Mouse (Mus musculus): ENCODE results near the gene Fam216b. TPM values are rescaled to one million over a fixed set of nuclear protein-coding genes. Genes with fewer than 3 reads are reported as not detected.

The Fam216b gene
- polyA plus RNA-seq, 1 experiment, result not detected

DNA sequence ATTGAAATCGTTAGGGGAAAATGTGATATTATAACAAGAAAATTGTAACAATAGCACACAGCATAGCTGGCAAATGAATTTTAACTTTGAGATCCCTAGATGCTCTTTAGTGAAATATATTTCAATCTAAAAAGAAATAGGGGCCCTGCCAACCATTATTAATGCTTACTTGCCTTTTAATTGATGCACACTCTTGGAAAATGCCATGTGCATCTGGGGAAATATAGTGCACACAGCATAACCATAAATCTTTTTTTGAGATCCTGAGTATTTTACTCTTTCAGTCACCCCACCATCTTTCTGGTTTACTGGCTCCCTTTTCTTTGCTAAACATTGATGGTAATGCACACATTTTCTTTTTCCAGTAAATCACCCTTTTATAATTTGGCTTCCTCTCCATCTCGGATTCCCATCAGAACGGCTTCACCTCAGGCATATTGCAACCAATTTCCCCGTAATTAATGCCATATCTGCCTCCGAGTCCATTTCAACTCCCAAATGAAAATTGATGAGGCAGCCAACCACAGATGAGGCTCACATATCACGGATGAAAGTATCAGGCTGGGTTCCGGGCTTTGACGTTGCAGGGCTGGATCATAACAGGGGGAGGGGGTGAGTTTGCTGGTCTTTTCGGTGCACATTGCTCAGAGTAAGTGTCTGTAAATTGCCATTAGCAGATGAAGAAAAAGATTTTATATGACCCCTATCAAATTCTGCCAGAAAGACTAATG, 28.8 kb downstream of the Fam216b start:
- Histone ChIP-seq H3ac (ENCODE audit: control insufficient read depth, insufficient read length, low read depth) (no peak overlapping the region), H3K79me2 (ENCODE audit: control insufficient read depth, insufficient read depth) (no peaks in the 10 kb centered on the region), H3K36me3 (ENCODE audit: control insufficient read depth, insufficient read depth) (no peaks in the 10 kb centered on the region), H3K79me3 (ENCODE audit: low read depth) (no peaks in the 10 kb centered on the region), H3K4me3 (ENCODE audit: insufficient read depth, poor library complexity, severe bottlenecking) (no peak overlapping the region), H3K27me3 (ENCODE audit: control insufficient read depth, insufficient read depth, insufficient read length) (no peaks in the 10 kb centered on the region)
- TF ChIP-seq MYOG (IDR thresholded peaks at IDR 0.05; ENCODE audit: control insufficient read depth, extremely low read depth, insufficient read length), result no peak
- TF ChIP-seq CEBPB (IDR thresholded peaks at IDR 0.05; ENCODE audit: low read depth), result no peak
- TF ChIP-seq FOSL1 (IDR thresholded peaks at IDR 0.05; ENCODE audit: insufficient read depth, low read length, poor library complexity, severe bottlenecking), result no peak
- TF ChIP-seq MAX (IDR thresholded peaks at IDR 0.05), result no peak

DNA sequence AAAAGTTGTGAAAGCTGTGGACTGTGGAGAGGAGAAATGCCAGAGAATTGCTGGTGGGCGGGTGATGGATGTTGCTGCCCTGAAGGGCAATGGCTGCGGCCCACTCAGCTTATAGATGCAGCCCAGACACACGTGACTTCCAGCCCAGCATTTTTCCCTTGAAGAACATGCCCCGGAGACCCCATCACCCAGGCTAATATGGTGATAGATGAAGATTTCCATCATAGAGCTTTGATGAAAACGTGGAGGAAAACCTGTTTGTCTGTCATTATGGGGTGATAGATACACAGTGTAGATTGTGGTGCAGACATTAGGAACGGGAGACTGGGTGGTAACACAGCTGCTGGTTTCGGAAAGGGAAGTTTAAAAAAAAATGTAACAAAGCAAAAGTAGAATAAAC, 31.4 kb downstream of the Fam216b start:
- H3K36me3 ChIP-seq (ENCODE audit: control insufficient read depth, insufficient read depth), result no peaks in the 10 kb centered on the region
- H3K27me3 ChIP-seq (ENCODE audit: control insufficient read depth, insufficient read depth, insufficient read length), result no peaks in the 10 kb centered on the region
- no peak for TF ChIP-seq USF1 (IDR thresholded peaks at IDR 0.05; ENCODE audit: low read depth)
- TF ChIP-seq MYOD1 (IDR thresholded peaks at IDR 0.05; ENCODE audit: control insufficient read depth, insufficient read length, low read depth), result no peak
- TF ChIP-seq CTCF (IDR thresholded peaks at IDR 0.05; ENCODE audit: control insufficient read depth, insufficient read depth, insufficient read length), result no peak
- no peak for TF ChIP-seq MYOG (IDR thresholded peaks at IDR 0.05; ENCODE audit: control insufficient read depth, extremely low read depth, insufficient read length)
- TF ChIP-seq MAX (IDR thresholded peaks at IDR 0.05), result no peak
- TF ChIP-seq FOSL1 (IDR thresholded peaks at IDR 0.05; ENCODE audit: insufficient read depth, low read length, poor library complexity, severe bottlenecking), result no peak
- TF ChIP-seq CEBPB (IDR thresholded peaks at IDR 0.05; ENCODE audit: low read depth), result no peak
- no peak overlapping the region for H3ac ChIP-seq (ENCODE audit: control insufficient read depth, insufficient read length, low read depth)
- no peaks in the 10 kb centered on the region for H3K79me2 ChIP-seq (ENCODE audit: control insufficient read depth, insufficient read depth)
- H3K4me3 ChIP-seq (ENCODE audit: insufficient read depth, poor library complexity, severe bottlenecking), result no peak overlapping the region
- H3K79me3 ChIP-seq (ENCODE audit: low read depth), result no peaks in the 10 kb centered on the region

DNA sequence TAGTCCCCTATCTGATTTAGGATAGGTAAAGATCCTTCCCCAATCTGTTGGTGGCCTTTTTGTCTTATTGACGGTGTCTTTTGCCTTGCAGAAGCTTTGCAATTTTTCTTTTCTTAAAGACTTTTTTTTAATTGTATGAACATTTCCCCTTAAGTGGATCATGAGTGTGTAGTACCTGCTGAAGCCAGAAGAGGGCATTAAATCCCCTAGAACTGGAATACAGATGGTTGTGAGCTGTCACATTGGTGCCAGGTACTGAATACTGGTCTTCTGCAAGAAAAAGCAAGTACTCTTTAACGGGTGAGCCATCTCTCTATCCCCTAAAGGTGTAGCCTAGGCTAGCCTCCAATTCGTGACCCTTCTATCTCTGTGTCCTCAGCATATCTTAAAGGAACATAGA, 32.4 kb downstream of the Fam216b start:
- Histone ChIP-seq H3K27me3 (ENCODE audit: control insufficient read depth, insufficient read depth, insufficient read length) (no peaks in the 10 kb centered on the region), H3K36me3 (ENCODE audit: control insufficient read depth, insufficient read depth) (no peaks in the 10 kb centered on the region), H3K79me3 (ENCODE audit: low read depth) (no peaks in the 10 kb centered on the region), H3K4me3 (ENCODE audit: insufficient read depth, poor library complexity, severe bottlenecking) (no peak overlapping the region), H3ac (ENCODE audit: control insufficient read depth, insufficient read length, low read depth) (no peak overlapping the region), H3K79me2 (ENCODE audit: control insufficient read depth, insufficient read depth) (no peaks in the 10 kb centered on the region)
- TF ChIP-seq MYOD1 (IDR thresholded peaks at IDR 0.05; ENCODE audit: control insufficient read depth, insufficient read length, low read depth) (no peak), CEBPB (IDR thresholded peaks at IDR 0.05; ENCODE audit: low read depth) (no peak), MAX (IDR thresholded peaks at IDR 0.05) (no peak), FOSL1 (IDR thresholded peaks at IDR 0.05; ENCODE audit: insufficient read depth, low read length, poor library complexity, severe bottlenecking) (no peak), MYOG (IDR thresholded peaks at IDR 0.05; ENCODE audit: control insufficient read depth, extremely low read depth, insufficient read length) (no peak), CTCF (IDR thresholded peaks at IDR 0.05; ENCODE audit: control insufficient read depth, insufficient read depth, insufficient read length) (no peak), USF1 (IDR thresholded peaks at IDR 0.05; ENCODE audit: low read depth) (no peak)

DNA sequence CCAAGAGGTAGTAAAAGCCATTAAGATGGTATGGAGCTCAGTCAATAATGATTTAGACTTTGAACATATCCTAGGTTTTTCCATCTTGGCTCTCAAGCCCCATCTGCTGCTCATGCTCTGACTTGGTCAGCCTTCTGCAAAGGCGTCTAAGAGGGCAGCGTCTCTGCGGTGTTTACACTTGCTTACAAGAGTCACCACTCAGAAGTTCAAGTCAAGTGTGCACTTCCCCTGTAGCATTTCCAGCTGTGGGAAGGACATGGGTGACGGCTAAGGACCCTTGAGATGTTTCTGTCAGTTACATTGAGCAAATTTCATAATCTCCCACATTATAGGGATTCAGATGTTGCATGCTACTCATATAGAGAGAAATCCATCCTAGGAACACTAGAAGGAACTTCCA, 40.1 kb downstream of the Fam216b start:
- no peak overlapping the region for H3ac ChIP-seq (ENCODE audit: control insufficient read depth, insufficient read length, low read depth)
- H3K79me2 ChIP-seq (ENCODE audit: control insufficient read depth, insufficient read depth), result no peaks in the 10 kb centered on the region
- no peaks in the 10 kb centered on the region for H3K79me3 ChIP-seq (ENCODE audit: low read depth)
- no peak overlapping the region for H3K4me3 ChIP-seq (ENCODE audit: insufficient read depth, poor library complexity, severe bottlenecking)
- TF ChIP-seq MYOG (IDR thresholded peaks at IDR 0.05; ENCODE audit: control insufficient read depth, extremely low read depth, insufficient read length) (no peak), MYOD1 (IDR thresholded peaks at IDR 0.05; ENCODE audit: control insufficient read depth, insufficient read length, low read depth) (no peak), FOSL1 (IDR thresholded peaks at IDR 0.05; ENCODE audit: insufficient read depth, low read length, poor library complexity, severe bottlenecking) (no peak), CTCF (IDR thresholded peaks at IDR 0.05; ENCODE audit: control insufficient read depth, insufficient read depth, insufficient read length) (no peak), CEBPB (IDR thresholded peaks at IDR 0.05; ENCODE audit: low read depth) (no peak), MAX (IDR thresholded peaks at IDR 0.05) (no peak), USF1 (IDR thresholded peaks at IDR 0.05; ENCODE audit: low read depth) (no peak)
- no peaks in the 10 kb centered on the region for H3K36me3 ChIP-seq (ENCODE audit: control insufficient read depth, insufficient read depth)
- H3K27me3 ChIP-seq (ENCODE audit: control insufficient read depth, insufficient read depth, insufficient read length), result no peaks in the 10 kb centered on the region

DNA sequence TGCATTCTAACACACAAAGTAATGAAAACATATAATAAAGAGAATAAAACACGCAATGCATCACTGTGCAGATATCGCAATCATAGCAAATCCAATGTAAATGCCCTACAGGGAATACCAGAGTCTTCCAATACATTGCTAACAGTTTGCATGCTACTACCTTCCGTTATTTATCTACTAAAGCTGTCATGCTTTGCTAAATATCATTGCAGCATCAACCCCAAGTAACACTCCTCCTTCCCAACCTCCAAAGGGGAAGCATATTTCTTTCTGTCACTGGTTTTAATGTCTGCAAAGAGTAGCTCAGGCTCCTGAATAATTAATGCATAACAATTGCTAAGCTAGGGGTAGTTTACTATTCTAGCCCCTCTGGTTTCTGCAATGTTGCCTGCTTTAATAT, 40.5 kb downstream of the Fam216b start:
- Histone ChIP-seq H3K79me3 (ENCODE audit: low read depth) (no peaks in the 10 kb centered on the region), H3K4me3 (ENCODE audit: insufficient read depth, poor library complexity, severe bottlenecking) (no peak overlapping the region), H3ac (ENCODE audit: control insufficient read depth, insufficient read length, low read depth) (no peak overlapping the region), H3K27me3 (ENCODE audit: control insufficient read depth, insufficient read depth, insufficient read length) (no peaks in the 10 kb centered on the region), H3K36me3 (ENCODE audit: control insufficient read depth, insufficient read depth) (no peaks in the 10 kb centered on the region), H3K79me2 (ENCODE audit: control insufficient read depth, insufficient read depth) (no peaks in the 10 kb centered on the region)
- no peak for TF ChIP-seq CTCF (IDR thresholded peaks at IDR 0.05; ENCODE audit: control insufficient read depth, insufficient read depth, insufficient read length)
- TF ChIP-seq USF1 (IDR thresholded peaks at IDR 0.05; ENCODE audit: low read depth), result no peak

DNA sequence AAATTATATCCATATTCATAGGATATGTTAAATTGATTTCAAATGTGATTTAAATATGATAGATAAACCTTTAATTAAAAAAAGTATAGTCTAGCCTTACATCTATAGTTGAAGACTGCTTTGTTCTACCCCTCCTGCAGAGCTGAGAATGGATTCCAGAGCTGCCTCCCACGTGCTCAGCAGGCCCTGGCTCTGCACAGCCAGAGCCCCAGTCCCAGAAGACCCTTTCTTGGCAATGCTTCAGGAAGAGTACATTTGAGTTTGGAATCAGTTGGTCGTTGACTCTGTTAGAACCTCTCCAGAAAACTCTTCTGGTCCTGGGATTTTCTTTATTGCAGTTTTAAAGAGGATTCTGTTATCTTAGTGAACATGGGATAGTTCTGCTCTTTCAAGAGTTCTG, 45.7 kb downstream of the Fam216b start:
- no peaks in the 10 kb centered on the region for H3K79me3 ChIP-seq (ENCODE audit: low read depth)
- H3K79me2 ChIP-seq (ENCODE audit: control insufficient read depth, insufficient read depth), result no peaks in the 10 kb centered on the region
- no peaks in the 10 kb centered on the region for H3K27me3 ChIP-seq (ENCODE audit: control insufficient read depth, insufficient read depth, insufficient read length)
- H3K4me3 ChIP-seq (ENCODE audit: insufficient read depth, poor library complexity, severe bottlenecking), result no peak overlapping the region
- no peak overlapping the region for H3ac ChIP-seq (ENCODE audit: control insufficient read depth, insufficient read length, low read depth)
- TF ChIP-seq MAX (IDR thresholded peaks at IDR 0.05) (no peak), CEBPB (IDR thresholded peaks at IDR 0.05; ENCODE audit: low read depth) (no peak), MYOG (IDR thresholded peaks at IDR 0.05; ENCODE audit: control insufficient read depth, extremely low read depth, insufficient read length) (no peak), CTCF (IDR thresholded peaks at IDR 0.05; ENCODE audit: control insufficient read depth, insufficient read depth, insufficient read length) (no peak), FOSL1 (IDR thresholded peaks at IDR 0.05; ENCODE audit: insufficient read depth, low read length, poor library complexity, severe bottlenecking) (no peak), MYOD1 (IDR thresholded peaks at IDR 0.05; ENCODE audit: control insufficient read depth, insufficient read length, low read depth) (no peak), USF1 (IDR thresholded peaks at IDR 0.05; ENCODE audit: low read depth) (no peak)
- no peaks in the 10 kb centered on the region for H3K36me3 ChIP-seq (ENCODE audit: control insufficient read depth, insufficient read depth)
